16 mouse cellular contexts compared by ENCODE assay signal in the genomic region with DNA sequence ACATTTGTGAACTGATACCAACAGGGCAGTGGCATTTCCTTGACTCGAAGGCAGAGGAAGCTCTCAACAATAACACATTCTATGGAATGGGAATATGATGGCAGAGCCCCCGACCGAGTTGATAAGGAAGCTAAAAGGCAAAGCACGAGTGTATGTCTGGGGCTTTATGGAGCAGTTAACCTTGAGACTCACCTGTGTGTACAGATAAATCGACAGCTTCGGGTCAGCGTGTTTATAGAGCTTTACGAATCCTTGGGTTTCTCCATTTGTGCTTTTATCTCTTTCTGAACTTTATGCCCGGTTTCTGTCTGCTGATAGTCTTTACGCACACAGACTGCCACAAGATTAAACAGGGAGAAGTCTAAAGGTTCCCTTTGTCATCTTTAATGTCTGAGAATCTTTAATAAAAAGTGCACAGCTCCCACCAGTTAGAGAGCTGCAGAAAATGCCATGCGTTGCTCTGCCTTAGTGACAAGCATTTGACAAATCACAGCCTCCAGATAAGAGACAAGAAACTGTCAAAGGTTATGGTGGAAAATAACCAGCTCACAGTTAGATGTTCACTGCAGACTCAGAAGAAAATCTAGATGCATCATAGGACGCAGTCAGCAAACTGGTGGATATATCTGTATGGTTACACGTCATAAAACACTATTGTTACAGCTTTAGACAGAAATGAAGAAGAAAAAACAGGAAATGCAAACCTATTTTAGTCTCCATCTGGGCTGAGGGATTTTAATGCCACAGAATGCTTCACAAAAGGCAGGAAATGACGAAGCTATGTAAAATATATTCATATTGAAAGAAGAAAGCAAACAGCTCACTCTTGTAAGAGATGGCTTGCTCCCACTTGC.
DNase-seq lines count a peak whose midpoint lies in the region; ATAC-seq and TF ChIP-seq lines count a peak whose summit lies in the region.
"Had no signal": no experiment of that assay in that cellular context is flagged by ENCODE, and none has a peak within 500 bp of the region (broad histone marks: within the 10 kb centered on the region; RNA-seq: fewer than 3 reads in every experiment).

No protein-coding gene starts in this region.

- no peak overlapping the region for H3K4me3 ChIP-seq in heart, embryonic 11.5 days (ENCODE audit: low read depth, low read length)
- no peak overlapping the region for H3K4me3 ChIP-seq in heart, adult 2 months
- no peak overlapping the region for H3K4me3 ChIP-seq in left cerebral cortex, adult 2 months
- H3K4me3 ChIP-seq: embryonic facial prominence, embryonic 10.5 days; erythroblast, embryonic 14.5 days; liver, embryonic 13.5 days had no signal

- no peak for TF ChIP-seq CTCF in heart, adult 2 months (IDR thresholded peaks at IDR 0.05)
- no peak for TF ChIP-seq CTCF in left cerebral cortex, adult 2 months (IDR thresholded peaks at IDR 0.05)

- intact Hi-C loops in heart, adult 2 months (cut with DNase I): no loop called here
- intact Hi-C loops in left cerebral cortex, adult 2 months (cut with DNase I): no loop called here

- no peaks in the 10 kb centered on the region for H3K79me2 ChIP-seq in heart, adult 2 months (replicated peaks; ENCODE audit: control insufficient read depth, insufficient read depth, low read length)

- H3K36me3 ChIP-seq in heart, embryonic 11.5 days (ENCODE audit: control insufficient read depth, insufficient read depth, low read length): no peaks in the 10 kb centered on the region
- H3K36me3 ChIP-seq in heart, adult 2 months (ENCODE audit: control insufficient read depth, insufficient read depth, low read length): no peaks in the 10 kb centered on the region
- H3K36me3 ChIP-seq: embryonic facial prominence, embryonic 10.5 days; liver, embryonic 13.5 days had no signal

- no peak for TF ChIP-seq EP300 in heart, adult 2 months (IDR thresholded peaks at IDR 0.05; ENCODE audit: insufficient read depth, low read depth, low read length)

- DNase-seq in heart, adult 2 months: no peak
- DNase-seq in left cerebral cortex, adult 2 months (ENCODE audit: extremely low spot score in 1 of 2, low spot score in 2 of 2): no peak
- DNase-seq in left cerebral cortex, adult 11 months (ENCODE audit: low spot score): no peak
- DNase-seq in kidney, postnatal 4 days: no peak
- DNase-seq: cerebellum, postnatal 14 days; heart, postnatal 14 days; kidney, postnatal 36 days; liver, embryonic 13.5 days; right cerebral cortex, postnatal 4 days had no signal

- no peak for TF ChIP-seq POLR2A in heart, adult 2 months (IDR thresholded peaks at IDR 0.05; ENCODE audit: insufficient read depth, low read depth, low read length)

- ATAC-seq in heart, embryonic 11.5 days (replicated peaks; ENCODE audit: insufficient number of reproducible peaks, low FRiP score, low TSS enrichment): 0 out of 2 replicates have a peak, but pooled peaks have one; percentile 31
- peak; percentile 48 for ATAC-seq in common myeloid progenitor, adult 5-6 weeks (replicated peaks; ENCODE audit: low read depth, poor library complexity, severe bottlenecking)
- ATAC-seq in megakaryocyte progenitor cell, adult 5-6 weeks (replicated peaks; ENCODE audit: poor library complexity): 0 out of 2 replicates have a peak, but pooled peaks have one; percentile 12
- ATAC-seq: inflammation-experienced regulatory T-cells, adult 6 months; lung, postnatal 0 days had no signal

- WGBS in heart, embryonic 11.5 days (ENCODE audit: insufficient replicate concordance): 31% methylated on average over 14 of the region's 14 CpGs
- 28% methylated on average over 14 of the region's 14 CpGs for WGBS in heart, adult 2 months

- no peaks in the 10 kb centered on the region for H3K9me3 ChIP-seq in heart, embryonic 11.5 days (replicated peaks; ENCODE audit: control insufficient read depth, low read length)
- H3K9me3 ChIP-seq: embryonic facial prominence, embryonic 10.5 days; liver, embryonic 13.5 days had no signal

- H3K9ac ChIP-seq in heart, embryonic 11.5 days (ENCODE audit: low read depth, low read length): no peak overlapping the region
- H3K9ac ChIP-seq in heart, adult 2 months (ENCODE audit: low read depth, low read length): no peak overlapping the region
- H3K9ac ChIP-seq: liver, embryonic 13.5 days had no signal

- no peak overlapping the region for H3K27ac ChIP-seq in heart, embryonic 11.5 days (ENCODE audit: low read depth, low read length)
- H3K27ac ChIP-seq in heart, adult 2 months: no peak overlapping the region
- peak overlapping the region; percentile 76 for H3K27ac ChIP-seq in left cerebral cortex, adult 2 months
- H3K27ac ChIP-seq: embryonic facial prominence, embryonic 10.5 days; liver, embryonic 13.5 days had no signal

- H3K4me1 ChIP-seq in heart, embryonic 11.5 days (ENCODE audit: control insufficient read depth, insufficient read depth, low read length): peaks cover 18% of the 10 kb centered on the region
- H3K4me1 ChIP-seq in heart, adult 2 months (ENCODE audit: control insufficient read depth, insufficient read depth, low read length): no peaks in the 10 kb centered on the region
- H3K4me1 ChIP-seq: embryonic facial prominence, embryonic 10.5 days had no signal

- no peaks in the 10 kb centered on the region; the same call in 1 of the 2 replicates for H3K27me3 ChIP-seq in heart, embryonic 11.5 days (ENCODE audit: control insufficient read depth, insufficient read depth, low read length)
- H3K27me3 ChIP-seq in heart, adult 2 months (ENCODE audit: control insufficient read depth, insufficient read depth, low read length): no peaks in the 10 kb centered on the region
- H3K27me3 ChIP-seq: liver, embryonic 13.5 days had no signal

- H3K4me2 ChIP-seq in heart, embryonic 11.5 days: peak overlapping the region; percentile 40
- H3K4me2 ChIP-seq: liver, embryonic 13.5 days had no signal
